ENCODE assay signal across 8 mouse cellular contexts in genomic region chr11:84797627-84798353, GRCm38 (mm10). TPM values are rescaled to one million over a fixed set of nuclear protein-coding genes. Genes with fewer than 3 reads are reported as not detected.
DNase-seq lines count a peak whose midpoint lies in the region; ATAC-seq and TF ChIP-seq lines count a peak whose summit lies in the region.

No protein-coding gene starts in this region.

- intact Hi-C loops in left cerebral cortex, postnatal 10 days (cut with DNase I) = loop anchor here (5.0 kb wide), 1 partner anchor 530 kb away; no protein-coding TSS in a partner anchor

- no peaks in the 10 kb centered on the region for H3K36me3 ChIP-seq in heart, embryonic 11.5 days (ENCODE audit: control insufficient read depth, insufficient read depth, low read length)
- no peaks in the 10 kb centered on the region for H3K36me3 ChIP-seq in hindbrain, embryonic 12.5 days
- H3K36me3 ChIP-seq in midbrain, embryonic 16.5 days (ENCODE audit: control insufficient read depth, insufficient read depth, low read length) = no peaks in the 10 kb centered on the region

- H3K4me3 ChIP-seq in heart, embryonic 11.5 days (ENCODE audit: low read depth, low read length) = no peak overlapping the region
- no peak overlapping the region for H3K4me3 ChIP-seq in bone marrow, adult 2 months (replicated peaks; ENCODE audit: control insufficient read depth, low read depth, low read length)
- H3K4me3 ChIP-seq in hindbrain, embryonic 12.5 days = no peak overlapping the region
- no peak overlapping the region for H3K4me3 ChIP-seq in midbrain, embryonic 16.5 days (ENCODE audit: low read depth, low read length)

- 19% methylated on average over 21 of the region's 21 CpGs for WGBS in heart, embryonic 11.5 days (ENCODE audit: insufficient replicate concordance)
- WGBS in bone marrow, adult 2 months = 23% methylated on average over 21 of the region's 21 CpGs
- 21% methylated on average over 21 of the region's 21 CpGs for WGBS in hindbrain, embryonic 12.5 days
- WGBS in midbrain, embryonic 16.5 days = 17% methylated on average over 21 of the region's 21 CpGs

- peaks cover 3% of the 10 kb centered on the region for H3K27me3 ChIP-seq in heart, embryonic 11.5 days (ENCODE audit: control insufficient read depth, insufficient read depth, low read length)
- peaks cover 3% of the 10 kb centered on the region for H3K27me3 ChIP-seq in hindbrain, embryonic 12.5 days
- H3K27me3 ChIP-seq in midbrain, embryonic 16.5 days (ENCODE audit: control insufficient read depth, insufficient read depth, low read depth, low read length) = no peaks in the 10 kb centered on the region; the same call in 1 of the 2 replicates

- TF ChIP-seq POLR2A in bone marrow, adult 2 months (IDR thresholded peaks at IDR 0.05; ENCODE audit: borderline replicate concordance, control insufficient read depth, low read depth, low read length) = no peak

- DNase-seq in heart, adult 18-20 months = peak; percentile 36 to 86
- peak; percentile 42 to 72 for DNase-seq in left cerebral cortex, postnatal 10 days (ENCODE audit: extremely low spot score in 1 of 2, low spot score in 2 of 2)
- DNase-seq in spleen, postnatal 14 days (ENCODE audit: low spot score in 2 of 2) = peak; percentile 48 to 69

- no peak overlapping the region for H3K27ac ChIP-seq in heart, embryonic 11.5 days (ENCODE audit: low read depth, low read length)
- H3K27ac ChIP-seq in bone marrow, adult 2 months (ENCODE audit: control insufficient read depth, insufficient read depth, low read depth, low read length, poor library complexity) = no peak overlapping the region
- H3K27ac ChIP-seq in hindbrain, embryonic 12.5 days = peak overlapping the region; percentile 0; the same call in 1 of the 2 replicates
- no peak overlapping the region for H3K27ac ChIP-seq in midbrain, embryonic 16.5 days (ENCODE audit: low read length)

- no peak overlapping the region for H3K4me2 ChIP-seq in heart, embryonic 11.5 days
- no peak overlapping the region for H3K4me2 ChIP-seq in hindbrain, embryonic 12.5 days (replicated peaks)
- H3K4me2 ChIP-seq in midbrain, embryonic 16.5 days (ENCODE audit: low read length) = no peak overlapping the region

- peak; percentile 89 for TF ChIP-seq CTCF in bone marrow, adult 2 months (IDR thresholded peaks at IDR 0.05; ENCODE audit: control insufficient read depth, insufficient read depth, low read length)

- no peaks in the 10 kb centered on the region for H3K4me1 ChIP-seq in heart, embryonic 11.5 days (ENCODE audit: control insufficient read depth, insufficient read depth, low read length)
- H3K4me1 ChIP-seq in bone marrow, adult 2 months (ENCODE audit: control insufficient read depth, insufficient read depth, low read length) = no peaks in the 10 kb centered on the region
- H3K4me1 ChIP-seq in hindbrain, embryonic 12.5 days = peaks cover 12% of the 10 kb centered on the region
- peaks cover 4% of the 10 kb centered on the region; the same call in 1 of the 2 replicates for H3K4me1 ChIP-seq in midbrain, embryonic 16.5 days (ENCODE audit: control insufficient read depth, insufficient read depth, low read length)

- H3K9me3 ChIP-seq in heart, embryonic 11.5 days (replicated peaks; ENCODE audit: control insufficient read depth, low read length) = no peaks in the 10 kb centered on the region
- H3K9me3 ChIP-seq in hindbrain, embryonic 12.5 days (replicated peaks) = no peaks in the 10 kb centered on the region; the same call in 1 of the 2 replicates
- H3K9me3 ChIP-seq in midbrain, embryonic 16.5 days (replicated peaks; ENCODE audit: control insufficient read depth, low read length, poor library complexity, severe bottlenecking) = no peaks in the 10 kb centered on the region

- H3K9ac ChIP-seq in heart, embryonic 11.5 days (ENCODE audit: low read depth, low read length) = no peak overlapping the region
- no peak overlapping the region for H3K9ac ChIP-seq in hindbrain, embryonic 12.5 days
- H3K9ac ChIP-seq in midbrain, embryonic 16.5 days (ENCODE audit: low read depth, low read length) = no peak overlapping the region

- no peak for ATAC-seq in heart, embryonic 11.5 days (replicated peaks; ENCODE audit: insufficient number of reproducible peaks, low FRiP score, low TSS enrichment)
- peak; percentile 88 for ATAC-seq in erythroblast, adult 5-6 weeks (replicated peaks; ENCODE audit: low FRiP score, poor library complexity, severe bottlenecking)
- ATAC-seq in hindbrain, embryonic 12.5 days (ENCODE audit: low FRiP score) = peak; percentile 29; the same call in 1 of the 2 replicates
- peak; percentile 55; the same call in 1 of the 2 replicates for ATAC-seq in midbrain, embryonic 16.5 days

RNA-seq across cellular contexts. Expression of gene Mrm1, which starts 21.5 kb away (rescaled TPM):
- 10 to 100 TPM; 20.8 to 25.0 TPM for total RNA-seq in heart, adult 18-20 months (2021)
- polyA plus RNA-seq in heart, embryonic 11.5 days (2014; fragmentation: Nextera tagmentation; extraction: Ambion mirVana) = 13.0 and 13.4 TPM in 2 replicates
- polyA plus RNA-seq in bone marrow, adult 2 months (2011; ENCODE audit: insufficient read depth, insufficient read length, low replicate concordance, missing spikeins) = 39.1 and 41.7 TPM in 2 replicates
- total RNA-seq in erythroblast, adult 5-6 weeks (2015; ENCODE audit: low replicate concordance) = 129 and 155 TPM in 2 replicates
- 114 and 139 TPM in 2 replicates for total RNA-seq in erythroblast, adult 5-6 weeks (2017; ENCODE audit: low replicate concordance)
- polyA plus RNA-seq in hindbrain, embryonic 12.5 days (2016; fragmentation: Nextera tagmentation; extraction: Ambion mirVana) = 7.9 and 11.0 TPM in 2 replicates
- total RNA-seq in left cerebral cortex, postnatal 10 days (2021) = 10 to 100 TPM; 18.1 to 21.7 TPM
- 12.8 and 18.5 TPM in 2 replicates for polyA plus RNA-seq in midbrain, embryonic 16.5 days (2015; fragmentation: Nextera tagmentation; extraction: Ambion mirVana)

RNA-seq across cellular contexts. Expression of gene Dhrs11, which starts 31.0 kb away (rescaled TPM):
- total RNA-seq in heart, adult 18-20 months (2021) = 10 to 100 TPM; 97.1 to 99.1 TPM
- polyA plus RNA-seq in heart, embryonic 11.5 days (2014; fragmentation: Nextera tagmentation; extraction: Ambion mirVana) = 34.3 and 43.5 TPM in 2 replicates
- 144 and 158 TPM in 2 replicates for polyA plus RNA-seq in bone marrow, adult 2 months (2011; ENCODE audit: insufficient read depth, insufficient read length, low replicate concordance, missing spikeins)
- 897 and 1,040 TPM in 2 replicates for total RNA-seq in erythroblast, adult 5-6 weeks (2015; ENCODE audit: low replicate concordance)
- total RNA-seq in erythroblast, adult 5-6 weeks (2017; ENCODE audit: low replicate concordance) = 707 and 838 TPM in 2 replicates
- polyA plus RNA-seq in hindbrain, embryonic 12.5 days (2016; fragmentation: Nextera tagmentation; extraction: Ambion mirVana) = 9.1 and 11.4 TPM in 2 replicates
- total RNA-seq in left cerebral cortex, postnatal 10 days (2021) = 1 to 10 TPM; 6.3 to 7.1 TPM
- 8.8 and 9.0 TPM in 2 replicates for polyA plus RNA-seq in midbrain, embryonic 16.5 days (2015; fragmentation: Nextera tagmentation; extraction: Ambion mirVana)
